Mouse (Mus musculus) E14TG2a.4 (cell line): ENCODE data around the gene Hpf1.

Experiments
- CTCF ChIP-seq: conservative IDR thresholded peaks from 2 replicates; pipeline ENCODE4 v1.5.1; 2014; ENCODE audit warnings: low read length
- NANOG ChIP-seq: IDR thresholded peaks from 2 replicates; pipeline ENCODE4 v1.6.1; 2014; ENCODE audit warnings: borderline replicate concordance, low read length, mixed read lengths
- POU5F1 ChIP-seq: IDR thresholded peaks from 2 replicates; pipeline ENCODE4 v1.6.1; 2014; ENCODE audit warnings: low read length, borderline replicate concordance

GRCm38 (mm10) chr8:60889843-60890519, at the start of gene Hpf1:
- no peak for TF ChIP-seq CTCF
- TF ChIP-seq POU5F1, result no peak
- TF ChIP-seq NANOG, result no peak
